Mouse (Mus musculus) embryonic facial prominence, embryonic 12.5 days (tissue): ENCODE data around the gene Mogs. TPM values are rescaled to one million over a fixed set of nuclear protein-coding genes. Genes with fewer than 3 reads are reported as not detected.

Experiments used
- ATAC-seq: fragments of 200-750 bp; cut with Nextera tagmentation; 2 replicates; pipeline ENCODE4 v1.8.0; 2017; ENCODE audit not compliant: insufficient number of reproducible peaks, insufficient read depth, low FRiP score, low TSS enrichment
- H3K27ac ChIP-seq: fragments of 300-500 bp; sonication (generic); 2 replicates; pipeline ENCODE4 v1.5.1; 2016; ENCODE audit warnings: mild to moderate bottlenecking
- H3K27me3 ChIP-seq: fragments of 300-500 bp; sonication (generic); 2 replicates; pipeline ENCODE4 v1.6.1; 2016; ENCODE audit warnings: mild to moderate bottlenecking, moderate library complexity
- H3K36me3 ChIP-seq: fragments of 300-500 bp; sonication (generic); 2 replicates; pipeline ENCODE4 v1.6.1; 2016; ENCODE audit warnings: mild to moderate bottlenecking
- H3K4me1 ChIP-seq: fragments of 300-500 bp; sonication (generic); 2 replicates; pipeline ENCODE4 v1.6.1; 2016
- H3K4me2 ChIP-seq: fragments of 300-500 bp; sonication (generic); replicated peaks from 2 replicates; pipeline ENCODE4 v1.6.1; 2016; ENCODE audit warnings: mild to moderate bottlenecking, moderate library complexity
- H3K4me3 ChIP-seq: fragments of 300-500 bp; sonication (generic); 2 replicates; pipeline ENCODE4 v1.5.1; 2016; ENCODE audit warnings: mild to moderate bottlenecking
- H3K9ac ChIP-seq: fragments of 300-500 bp; sonication (generic); 2 replicates; pipeline ENCODE4 v1.6.1; 2016; ENCODE audit warnings: mild to moderate bottlenecking, moderate library complexity
- H3K9me3 ChIP-seq: fragments of 300-500 bp; sonication (generic); 2 replicates; pipeline ENCODE4 v1.6.1; 2016; ENCODE audit warnings: mild to moderate bottlenecking, moderate library complexity
- WGBS: fragments of 180-500 bp; shearing (Covaris S2); methylation state at CpG from one replicate; pipeline ENCODE4 v1.1.7; 2016; 5-methylcytosine and 5-hydroxymethylcytosine counted together
- polyA plus RNA-seq: library from polyadenylated mRNA; unstranded; fragments of >200 nt; fragmentation: Nextera tagmentation; extraction: Ambion mirVana; gene quantifications from 2 replicates; pipeline ENCODE4 v1.2.1, GENCODE M21; 2016

Mogs gene
- polyA plus RNA-seq, result 54.9 and 55.2 TPM in 2 replicates

- Histone ChIP-seq H3K4me2 (peak within 1 kb of the TSS; percentile 97), H3K27ac (peak within 1 kb of the TSS; percentile 83), H3K36me3 (peaks cover 33% of the 10 kb centered on the region), H3K4me3 (peak within 1 kb of the TSS; percentile 71), H3K9me3 (no peaks in the 10 kb centered on the region), H3K9ac (peak within 1 kb of the TSS; percentile 96), H3K27me3 (no peaks in the 10 kb centered on the region), H3K4me1 (peaks cover 25% of the 10 kb centered on the region)
- under 1% methylated on average over 56 of the region's 58 CpGs for WGBS
- ATAC-seq, result peak; percentile 76
These were observed at the start of gene Mogs for GRCm38 (mm10) chr6:83115011-83115671. Gene Mogs (plus strand): TSS chr6:83115496.

GRCm38 (mm10) chr6:83065995-83066394 lies 49.3 kb upstream of the Mogs start:
- no peaks in the 10 kb centered on the region for H3K9me3 ChIP-seq
- no peak overlapping the region for H3K4me2 ChIP-seq
- peaks cover 97% of the 10 kb centered on the region for H3K27me3 ChIP-seq
- H3K4me3 ChIP-seq, result no peak overlapping the region
- H3K36me3 ChIP-seq, result no peaks in the 10 kb centered on the region
- WGBS, result 45% methylated on average over 8 of the region's 8 CpGs
- H3K27ac ChIP-seq, result no peak overlapping the region
- H3K4me1 ChIP-seq, result 0 out of 2 replicates have a peak, but pooled peaks cover 6% of the 10 kb centered on the region
- no peak overlapping the region for H3K9ac ChIP-seq
- ATAC-seq, result no peak

GRCm38 (mm10) chr6:83066441-83066840 lies 48.9 kb upstream of the Mogs start:
- WGBS, result 27% methylated on average over 6 of the region's 6 CpGs
- Histone ChIP-seq H3K36me3 (no peaks in the 10 kb centered on the region), H3K9me3 (no peaks in the 10 kb centered on the region), H3K9ac (no peak overlapping the region), H3K27me3 (peaks cover 97% of the 10 kb centered on the region), H3K27ac (no peak overlapping the region), H3K4me3 (no peak overlapping the region), H3K4me1 (0 out of 2 replicates have a peak, but pooled peaks cover 6% of the 10 kb centered on the region), H3K4me2 (no peak overlapping the region)
- no peak for ATAC-seq

GRCm38 (mm10) chr6:83068221-83068620 lies 47.1 kb upstream of the Mogs start:
- H3K36me3 ChIP-seq, result no peaks in the 10 kb centered on the region
- peaks cover 98% of the 10 kb centered on the region for H3K27me3 ChIP-seq
- peak overlapping the region; percentile 18; the same call in 1 of the 2 replicates for H3K4me2 ChIP-seq
- no peak overlapping the region for H3K9ac ChIP-seq
- WGBS, result 2% methylated on average over 8 of the region's 8 CpGs
- H3K9me3 ChIP-seq, result no peaks in the 10 kb centered on the region
- 0 out of 2 replicates have a peak, but pooled peaks cover 6% of the 10 kb centered on the region for H3K4me1 ChIP-seq
- no peak overlapping the region for H3K4me3 ChIP-seq
- H3K27ac ChIP-seq, result no peak overlapping the region
- no peak for ATAC-seq

- ATAC-seq, result no peak
- Histone ChIP-seq H3K27me3 (peaks cover 98% of the 10 kb centered on the region), H3K4me1 (0 out of 2 replicates have a peak, but pooled peaks cover 6% of the 10 kb centered on the region), H3K4me2 (peak overlapping the region; percentile 18), H3K27ac (no peak overlapping the region), H3K9ac (peak overlapping the region; percentile 0; the same call in 1 of the 2 replicates), H3K9me3 (no peaks in the 10 kb centered on the region), H3K36me3 (no peaks in the 10 kb centered on the region), H3K4me3 (peak overlapping the region; percentile 30)
- WGBS, result under 1% methylated on average over 80 of the region's 81 CpGs
These were observed 46.4 kb upstream of the Mogs start for GRCm38 (mm10) chr6:83068706-83069487.

- Histone ChIP-seq H3K9me3 (no peaks in the 10 kb centered on the region), H3K27me3 (peaks cover 98% of the 10 kb centered on the region), H3K36me3 (no peaks in the 10 kb centered on the region), H3K9ac (no peak overlapping the region), H3K27ac (no peak overlapping the region), H3K4me2 (peak overlapping the region; percentile 51), H3K4me1 (0 out of 2 replicates have a peak, but pooled peaks cover 6% of the 10 kb centered on the region), H3K4me3 (peak overlapping the region; percentile 30)
- WGBS, result 1% methylated on average over 67 of the region's 69 CpGs
- ATAC-seq, result 0 out of 2 replicates have a peak, but pooled peaks have one; percentile 19
These were observed 45.6 kb upstream of the Mogs start for GRCm38 (mm10) chr6:83069488-83070246.

- no peak for ATAC-seq
- Histone ChIP-seq H3K27me3 (peaks cover 97% of the 10 kb centered on the region), H3K9me3 (no peaks in the 10 kb centered on the region), H3K27ac (no peak within 1 kb of the TSS), H3K9ac (0 out of 2 replicates have a peak within 1 kb of the TSS, but pooled peaks have one; percentile 15), H3K4me3 (peak within 1 kb of the TSS; percentile 30), H3K4me1 (0 out of 2 replicates have a peak, but pooled peaks cover 6% of the 10 kb centered on the region), H3K36me3 (no peaks in the 10 kb centered on the region), H3K4me2 (peak within 1 kb of the TSS; percentile 51)
- 2% methylated on average over 9 of the region's 10 CpGs for WGBS
These were observed 45.2 kb upstream of the Mogs start, which contains the start of gene Tlx2 for GRCm38 (mm10) chr6:83070247-83070310. Gene Tlx2 (minus strand): TSS chr6:83070293.

- Histone ChIP-seq H3K36me3 (no peaks in the 10 kb centered on the region), H3K4me2 (peak overlapping the region; percentile 51), H3K9me3 (no peaks in the 10 kb centered on the region), H3K27me3 (peaks cover 96% of the 10 kb centered on the region), H3K27ac (no peak overlapping the region), H3K4me3 (peak overlapping the region; percentile 30), H3K4me1 (0 out of 2 replicates have a peak, but pooled peaks cover 6% of the 10 kb centered on the region), H3K9ac (0 out of 2 replicates have a peak overlapping the region, but pooled peaks have one; percentile 15)
- 2% methylated on average over 55 of the region's 58 CpGs for WGBS
- ATAC-seq, result peak; percentile 36; the same call in 1 of the 2 replicates
These were observed 44.7 kb upstream of the Mogs start for GRCm38 (mm10) chr6:83070311-83071219.

- peak overlapping the region; percentile 30 for H3K4me3 ChIP-seq
- WGBS, result under 1% methylated on average over 24 of the region's 24 CpGs
- H3K27ac ChIP-seq, result no peak overlapping the region
- no peaks in the 10 kb centered on the region for H3K36me3 ChIP-seq
- peaks cover 93% of the 10 kb centered on the region for H3K27me3 ChIP-seq
- H3K9me3 ChIP-seq, result no peaks in the 10 kb centered on the region
- peak overlapping the region; percentile 51 for H3K4me2 ChIP-seq
- 0 out of 2 replicates have a peak, but pooled peaks cover 6% of the 10 kb centered on the region for H3K4me1 ChIP-seq
- H3K9ac ChIP-seq, result no peak overlapping the region
- peak; percentile 55 for ATAC-seq
These were observed 44.1 kb upstream of the Mogs start for GRCm38 (mm10) chr6:83071220-83071619.

- Histone ChIP-seq H3K9me3 (no peaks in the 10 kb centered on the region), H3K27ac (no peak overlapping the region), H3K9ac (no peak overlapping the region), H3K4me1 (peaks cover 22% of the 10 kb centered on the region; the same call in 1 of the 2 replicates), H3K27me3 (peaks cover 58% of the 10 kb centered on the region), H3K36me3 (peaks cover under 1% of the 10 kb centered on the region; the same call in 1 of the 2 replicates), H3K4me2 (no peak overlapping the region), H3K4me3 (no peak overlapping the region)
- 17% methylated on average over 2 of the region's 2 CpGs for WGBS
- ATAC-seq, result no peak
These were observed 40.3 kb upstream of the Mogs start for GRCm38 (mm10) chr6:83074979-83075378.
